Mouse (Mus musculus): ENCODE measurements around the gene Ino80. TPM values are rescaled to one million over a fixed set of nuclear protein-coding genes. Genes with fewer than 3 reads are reported as not detected.

Gene Ino80
- total and polyA plus RNA-seq, 3 experiments, result 5.1 to 9.7 (median 9.5) TPM

DNA sequence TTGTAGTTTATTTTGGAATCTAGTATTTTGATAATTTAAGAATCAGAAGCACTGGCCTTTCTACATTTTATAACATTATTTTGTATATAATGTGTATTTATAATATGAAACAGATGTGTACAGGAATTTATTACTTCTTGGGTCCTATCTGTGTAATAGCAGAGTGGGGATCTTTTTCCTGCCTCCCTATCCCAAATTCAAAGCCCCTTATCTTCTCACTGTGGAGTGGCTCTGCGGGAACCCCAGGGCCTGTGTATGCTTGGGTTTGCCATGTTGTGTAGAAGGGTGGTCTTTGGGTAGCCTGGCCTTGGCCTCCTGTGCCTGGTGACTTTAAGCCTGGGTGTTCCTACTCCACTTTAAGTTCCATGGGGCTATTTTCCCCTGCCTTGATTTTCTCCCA lies 142.0 kb downstream of the Ino80 start:
- 43% methylated on average over 1 of the region's 1 CpGs for WGBS
- intact Hi-C loops (cut with DNase I), result no loop called here

DNA sequence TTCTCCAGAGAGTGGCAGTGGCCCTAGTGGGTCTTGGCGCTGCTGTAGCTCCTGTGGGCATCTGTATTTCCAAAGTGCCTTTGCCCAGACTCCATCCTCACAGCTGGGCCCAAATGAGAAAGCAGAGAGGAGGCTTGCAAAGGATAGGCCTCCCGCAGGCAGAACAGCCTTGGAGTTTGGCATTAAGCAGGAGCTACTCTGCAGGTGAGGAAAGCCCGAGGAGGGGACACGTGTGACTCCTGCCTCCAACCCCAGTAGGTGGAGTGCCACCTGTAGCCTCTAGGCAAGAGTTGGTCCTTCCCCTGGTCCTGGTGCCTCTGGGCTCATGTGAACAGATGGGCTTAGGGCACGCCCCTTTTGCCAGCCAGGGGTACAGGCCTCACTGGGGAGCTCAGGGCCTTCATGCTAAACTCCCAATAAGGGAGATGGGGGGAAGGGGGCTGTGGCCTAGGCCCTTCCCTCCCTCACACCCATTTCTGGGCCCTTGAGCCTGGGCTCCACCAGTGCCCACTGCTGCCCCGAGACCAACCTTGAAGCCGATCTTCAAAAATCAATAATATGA lies 142.4 kb downstream of the Ino80 start:
- intact Hi-C loops (cut with DNase I), result no loop called here
- 71% methylated on average over 7 of the region's 7 CpGs for WGBS
- Histone ChIP-seq H3K36me3 (ENCODE audit: control insufficient read depth, insufficient read depth, low read length) (peaks cover 16% of the 10 kb centered on the region), H3K4me1 (ENCODE audit: control insufficient read depth, insufficient read depth, low read length) (peaks cover 11% of the 10 kb centered on the region), H3K4me3 (peak overlapping the region; percentile 19), H3K27ac (peak overlapping the region; percentile 90), H3K27me3 (ENCODE audit: control insufficient read depth, insufficient read depth, low read length) (no peaks in the 10 kb centered on the region), H3K9ac (ENCODE audit: low read depth, low read length) (no peak overlapping the region), H3K79me2 (replicated peaks; ENCODE audit: control insufficient read depth, insufficient read depth, low read length) (0 out of 2 replicates have a peak, but pooled peaks cover 2% of the 10 kb centered on the region)
- TF ChIP-seq EP300 (IDR thresholded peaks at IDR 0.05; ENCODE audit: insufficient read depth, low read depth, low read length) (no peak), POLR2A (IDR thresholded peaks at IDR 0.05; ENCODE audit: insufficient read depth, low read depth, low read length) (no peak), CTCF (IDR thresholded peaks at IDR 0.05) (no peak)
- DNase-seq, result no peak

More for the DNA sequence above, 142.0 kb downstream of the Ino80 start:
- peaks cover 16% of the 10 kb centered on the region for H3K36me3 ChIP-seq (ENCODE audit: control insufficient read depth, insufficient read depth, low read length)
- no peaks in the 10 kb centered on the region for H3K27me3 ChIP-seq (ENCODE audit: control insufficient read depth, insufficient read depth, low read length)
- H3K27ac ChIP-seq, result peak overlapping the region; percentile 90
- DNase-seq, result no peak
- H3K4me1 ChIP-seq (ENCODE audit: control insufficient read depth, insufficient read depth, low read length), result peaks cover 10% of the 10 kb centered on the region
- peak overlapping the region; percentile 19 for H3K4me3 ChIP-seq
- H3K79me2 ChIP-seq (replicated peaks; ENCODE audit: control insufficient read depth, insufficient read depth, low read length), result 0 out of 2 replicates have a peak, but pooled peaks cover under 1% of the 10 kb centered on the region
- no peak for TF ChIP-seq EP300 (IDR thresholded peaks at IDR 0.05; ENCODE audit: insufficient read depth, low read depth, low read length)
- no peak for TF ChIP-seq CTCF (IDR thresholded peaks at IDR 0.05)
- no peak for TF ChIP-seq POLR2A (IDR thresholded peaks at IDR 0.05; ENCODE audit: insufficient read depth, low read depth, low read length)
- H3K9ac ChIP-seq (ENCODE audit: low read depth, low read length), result no peak overlapping the region; the same call in 1 of the 2 replicates

GRCm38 (mm10) chr2:119334135-119334534 lies 143.4 kb downstream of the Ino80 start:
- Histone ChIP-seq H3K27ac (peak overlapping the region; percentile 90), H3K36me3 (ENCODE audit: control insufficient read depth, insufficient read depth, low read length) (peaks cover 16% of the 10 kb centered on the region), H3K4me3 (peak overlapping the region; percentile 19), H3K4me1 (ENCODE audit: control insufficient read depth, insufficient read depth, low read length) (peaks cover 12% of the 10 kb centered on the region), H3K79me2 (replicated peaks; ENCODE audit: control insufficient read depth, insufficient read depth, low read length) (0 out of 2 replicates have a peak, but pooled peaks cover 2% of the 10 kb centered on the region), H3K27me3 (ENCODE audit: control insufficient read depth, insufficient read depth, low read length) (no peaks in the 10 kb centered on the region), H3K9ac (ENCODE audit: low read depth, low read length) (peak overlapping the region; percentile 14; the same call in 1 of the 2 replicates)
- intact Hi-C loops (cut with DNase I), result no loop called here
- no peak for DNase-seq
- TF ChIP-seq POLR2A (IDR thresholded peaks at IDR 0.05; ENCODE audit: insufficient read depth, low read depth, low read length) (no peak), EP300 (IDR thresholded peaks at IDR 0.05; ENCODE audit: insufficient read depth, low read depth, low read length) (no peak), CTCF (IDR thresholded peaks at IDR 0.05) (no peak)
- WGBS, result 43% methylated on average over 1 of the region's 1 CpGs

DNA sequence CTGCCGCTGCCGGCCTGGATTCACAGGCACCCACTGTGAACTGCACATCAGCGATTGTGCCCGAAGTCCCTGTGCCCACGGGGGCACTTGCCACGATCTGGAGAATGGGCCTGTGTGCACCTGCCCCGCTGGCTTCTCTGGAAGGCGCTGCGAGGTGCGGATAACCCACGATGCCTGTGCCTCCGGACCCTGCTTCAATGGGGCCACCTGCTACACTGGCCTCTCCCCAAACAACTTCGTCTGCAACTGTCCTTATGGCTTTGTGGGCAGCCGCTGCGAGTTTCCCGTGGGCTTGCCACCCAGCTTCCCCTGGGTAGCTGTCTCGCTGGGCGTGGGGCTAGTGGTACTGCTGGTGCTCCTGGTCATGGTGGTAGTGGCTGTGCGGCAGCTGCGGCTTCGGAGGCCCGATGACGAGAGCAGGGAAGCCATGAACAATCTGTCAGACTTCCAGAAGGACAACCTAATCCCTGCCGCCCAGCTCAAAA lies 145.3 kb downstream of the Ino80 start:
- peak in 1 of 2 experiments; percentile 25 for DNase-seq
- peak overlapping the region; percentile 44 for H3K9ac ChIP-seq (ENCODE audit: low read depth, low read length)
- peaks cover 2% of the 10 kb centered on the region; the same call in 1 of the 2 replicates for H3K79me2 ChIP-seq (replicated peaks; ENCODE audit: control insufficient read depth, insufficient read depth, low read length)
- 48% methylated on average over 24 of the region's 24 CpGs for WGBS
- TF ChIP-seq CTCF (IDR thresholded peaks at IDR 0.05) (no peak), EP300 (IDR thresholded peaks at IDR 0.05; ENCODE audit: insufficient read depth, low read depth, low read length) (no peak), POLR2A (IDR thresholded peaks at IDR 0.05; ENCODE audit: insufficient read depth, low read depth, low read length) (no peak)
- peaks cover 8% of the 10 kb centered on the region for H3K4me1 ChIP-seq (ENCODE audit: control insufficient read depth, insufficient read depth, low read length)
- peaks cover 12% of the 10 kb centered on the region for H3K36me3 ChIP-seq (ENCODE audit: control insufficient read depth, insufficient read depth, low read length)
- no peaks in the 10 kb centered on the region for H3K27me3 ChIP-seq (ENCODE audit: control insufficient read depth, insufficient read depth, low read length)
- H3K27ac ChIP-seq, result peak overlapping the region; percentile 53
- intact Hi-C loops (cut with DNase I), result no loop called here
- peak overlapping the region; percentile 36 for H3K4me3 ChIP-seq

DNA sequence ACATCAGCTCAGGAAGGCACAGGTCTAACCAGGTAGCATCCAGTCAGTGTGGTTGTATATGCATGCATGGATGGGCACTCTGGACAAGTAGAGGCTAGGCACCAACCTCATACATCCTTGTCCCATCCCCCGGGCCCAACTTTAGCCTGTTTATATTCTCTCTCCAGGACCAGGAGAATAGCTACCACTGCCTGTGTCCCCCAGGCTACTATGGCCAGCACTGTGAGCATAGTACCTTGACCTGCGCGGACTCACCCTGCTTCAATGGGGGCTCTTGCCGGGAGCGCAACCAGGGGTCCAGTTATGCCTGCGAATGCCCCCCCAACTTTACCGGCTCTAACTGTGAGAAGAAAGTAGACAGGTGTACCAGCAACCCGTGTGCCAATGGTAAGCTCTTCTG lies 146.7 kb downstream of the Ino80 start:
- TF ChIP-seq CTCF (IDR thresholded peaks at IDR 0.05) (no peak), POLR2A (IDR thresholded peaks at IDR 0.05; ENCODE audit: insufficient read depth, low read depth, low read length) (no peak), EP300 (IDR thresholded peaks at IDR 0.05; ENCODE audit: insufficient read depth, low read depth, low read length) (no peak)
- peaks cover 8% of the 10 kb centered on the region for H3K36me3 ChIP-seq (ENCODE audit: control insufficient read depth, insufficient read depth, low read length)
- peak overlapping the region; percentile 24 for H3K9ac ChIP-seq (ENCODE audit: low read depth, low read length)
- DNase-seq, result peak in 1 of 2 experiments; percentile 17
- H3K4me3 ChIP-seq, result peak overlapping the region; percentile 36; the same call in 1 of the 2 replicates
- 73% methylated on average over 8 of the region's 8 CpGs for WGBS
- intact Hi-C loops (cut with DNase I), result no loop called here
- H3K4me1 ChIP-seq (ENCODE audit: control insufficient read depth, insufficient read depth, low read length), result peaks cover 4% of the 10 kb centered on the region
- H3K79me2 ChIP-seq (replicated peaks; ENCODE audit: control insufficient read depth, insufficient read depth, low read length), result peaks cover 2% of the 10 kb centered on the region; the same call in 1 of the 2 replicates
- H3K27ac ChIP-seq, result peak overlapping the region; percentile 53
- peaks cover 2% of the 10 kb centered on the region; the same call in 1 of the 2 replicates for H3K27me3 ChIP-seq (ENCODE audit: control insufficient read depth, insufficient read depth, low read length)
